Mouse (Mus musculus): ENCODE results near the gene 1500009C09Rik. TPM values are rescaled to one million over a fixed set of nuclear protein-coding genes. Genes with fewer than 3 reads are reported as not detected.

The 1500009C09Rik gene
- not detected for polyA plus RNA-seq (2017; shearing (Covaris generic))

DNA sequence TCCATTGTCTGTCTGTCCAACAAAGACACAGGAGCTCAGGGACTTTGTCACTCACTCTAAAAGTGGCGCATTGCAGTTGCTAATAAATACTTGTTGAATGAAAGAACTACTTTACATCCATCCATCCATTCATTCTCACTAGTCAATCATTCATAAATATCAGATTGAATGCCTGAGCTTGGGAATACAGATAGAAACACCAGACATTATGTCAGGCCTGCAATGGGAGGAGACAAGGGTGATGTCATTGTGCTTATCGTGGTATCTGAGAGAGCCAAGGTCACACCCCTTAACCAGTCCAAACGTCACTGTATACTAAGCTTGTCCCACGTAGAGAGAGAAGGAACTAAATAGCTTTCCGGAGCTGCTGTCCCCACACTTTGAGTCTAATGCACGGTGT is at the start of gene 1500009C09Rik:
1500009C09Rik (plus strand) TSS at position 301 of the 400 bp plus-strand sequence.

GRCm38 (mm10) chr15:82212752-82213063 is 39.5 kb upstream of the 1500009C09Rik start, which contains the start of gene Shisa8:
TSS of gene Shisa8 (minus strand) at chr15:82212815.

GRCm38 (mm10) chr15:82223657-82224601 is 28.3 kb upstream of the 1500009C09Rik start, which contains the start of gene Tnfrsf13c:
TSS of gene Tnfrsf13c (minus strand) at chr15:82224369.

GRCm38 (mm10) chr15:82244115-82244804 is 7.9 kb upstream of the 1500009C09Rik start, which contains the start of gene Cenpm:
TSS of gene Cenpm (minus strand) at chr15:82244748.

GRCm38 (mm10) chr15:82274593-82274926 is 22.4 kb downstream of the 1500009C09Rik start, which contains the start of gene Sept3:
TSS of gene Sept3 (plus strand) at chr15:82274893.

DNA sequence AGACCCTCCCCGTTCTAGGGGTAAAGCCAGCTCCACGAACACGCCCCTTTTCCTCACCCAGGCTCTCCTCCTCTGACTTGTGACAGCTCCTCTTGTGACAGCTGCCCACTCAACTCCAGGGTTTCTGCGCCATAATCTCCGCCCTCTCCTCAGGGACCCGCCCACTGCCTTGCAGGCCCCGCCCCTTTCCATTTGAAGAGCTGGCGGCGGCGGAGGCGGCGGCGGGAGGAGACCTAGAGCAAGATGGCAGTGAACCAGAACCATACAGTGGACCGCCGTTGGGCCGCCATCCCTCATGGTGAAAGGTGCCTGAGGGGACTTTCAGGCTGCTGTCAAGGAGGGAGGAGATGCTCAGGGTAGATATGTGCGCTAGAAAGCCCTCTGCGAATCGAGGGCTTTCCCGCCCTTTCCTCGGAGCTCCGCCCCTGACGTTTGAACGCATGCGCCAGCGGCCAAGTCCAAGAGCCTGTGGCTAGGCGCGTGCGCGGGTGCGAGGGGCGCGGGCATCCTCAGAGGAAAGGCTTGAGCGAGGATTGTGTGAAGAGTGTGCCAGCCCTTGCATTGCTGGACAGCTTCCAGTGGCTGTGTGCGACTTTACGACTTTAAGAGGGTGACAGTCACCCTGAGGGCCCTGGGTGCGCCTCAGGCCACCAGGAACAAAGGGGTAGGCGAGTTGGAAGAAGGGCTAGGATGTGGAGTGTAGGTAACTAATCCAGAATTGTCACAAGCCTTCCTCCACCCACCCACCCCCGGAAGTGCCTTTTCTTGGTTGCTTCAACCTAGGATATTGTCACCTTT is 46.8 kb downstream of the 1500009C09Rik start, which contains the start of gene Wbp2nl:
Wbp2nl (plus strand) TSS at position 191 of the 798 bp plus-strand sequence.

Other genes starting within 250 kb of the 1500009C09Rik start
- 30.8 TPM for gene Desi1, start 218.5 kb upstream of the 1500009C09Rik start, polyA plus RNA-seq (2017; shearing (Covaris generic))
- gene Snu13, start 204.8 kb upstream of the 1500009C09Rik start, polyA plus RNA-seq (2017; shearing (Covaris generic)), result 162 TPM
- gene 4930407I10Rik, start 193.2 kb upstream of the 1500009C09Rik start, polyA plus RNA-seq (2017; shearing (Covaris generic)), result not detected
- not detected for gene Mei1, start 182.4 kb upstream of the 1500009C09Rik start, polyA plus RNA-seq (2017; shearing (Covaris generic))
- 36.0 TPM for gene Ccdc134, start 124.5 kb upstream of the 1500009C09Rik start, polyA plus RNA-seq (2017; shearing (Covaris generic))
- 196 TPM for gene Srebf2, start 105.2 kb upstream of the 1500009C09Rik start, polyA plus RNA-seq (2017; shearing (Covaris generic))
- gene Shisa8, start 39.6 kb upstream of the 1500009C09Rik start, polyA plus RNA-seq (2017; shearing (Covaris generic)), result 0.44 TPM
- gene Tnfrsf13c, start 28.0 kb upstream of the 1500009C09Rik start, polyA plus RNA-seq (2017; shearing (Covaris generic)), result 0.77 TPM
- gene Cenpm, start 7.6 kb upstream of the 1500009C09Rik start, polyA plus RNA-seq (2017; shearing (Covaris generic)), result 3.2 TPM
- gene Sept3, start 22.5 kb downstream of the 1500009C09Rik start, polyA plus RNA-seq (2017; shearing (Covaris generic)), result not detected
- not detected for gene Wbp2nl, start 46.6 kb downstream of the 1500009C09Rik start, polyA plus RNA-seq (2017; shearing (Covaris generic))
- gene Naga, start 86.5 kb downstream of the 1500009C09Rik start, polyA plus RNA-seq (2017; shearing (Covaris generic)), result 23.9 TPM
- gene Pheta2, start 86.5 kb downstream of the 1500009C09Rik start, polyA plus RNA-seq (2017; shearing (Covaris generic)), result 0.44 TPM
- 170 TPM for gene Smdt1, start 86.6 kb downstream of the 1500009C09Rik start, polyA plus RNA-seq (2017; shearing (Covaris generic))
- gene Ndufa6, start 101.9 kb downstream of the 1500009C09Rik start, polyA plus RNA-seq (2017; shearing (Covaris generic)), result 347 TPM
- 38.3 TPM for gene Cyp2d22, start 127.9 kb downstream of the 1500009C09Rik start, polyA plus RNA-seq (2017; shearing (Covaris generic))
- gene Cyp2d11, start 141.6 kb downstream of the 1500009C09Rik start, polyA plus RNA-seq (2017; shearing (Covaris generic)), result not detected
- gene Cyp2d10, start 154.8 kb downstream of the 1500009C09Rik start, polyA plus RNA-seq (2017; shearing (Covaris generic)), result not detected
- not detected for gene Cyp2d9, start 181.0 kb downstream of the 1500009C09Rik start, polyA plus RNA-seq (2017; shearing (Covaris generic))